Mouse (Mus musculus) T-cell, adult 2 months (primary cell): ENCODE data around the gene Slc9a2.
"Not testable (repeated sequence)": the region's sequence is repeated elsewhere in the genome, so short reads cannot be mapped to it uniquely, and the experiment has no call there.

Experiments
- DNase-seq: peaks from one replicate; pipeline ENCODE4 v3.0.0; 2022; ENCODE audit warnings: low spot score

Slc9a2 gene

GRCm38 (mm10) chr1:40714950-40715349 lies 34.6 kb downstream of the Slc9a2 start:
- no peak for DNase-seq

GRCm38 (mm10) chr1:40726051-40726450 lies 45.7 kb downstream of the Slc9a2 start:
- no peak for DNase-seq

GRCm38 (mm10) chr1:40727404-40727803 lies 47.0 kb downstream of the Slc9a2 start:
- DNase-seq = no peak

GRCm38 (mm10) chr1:40728636-40729035 lies 48.3 kb downstream of the Slc9a2 start:
- no peak for DNase-seq

GRCm38 (mm10) chr1:40737671-40738070 lies 57.3 kb downstream of the Slc9a2 start:
- DNase-seq = peak; percentile 40

GRCm38 (mm10) chr1:40738246-40738645 lies 57.9 kb downstream of the Slc9a2 start:
- not testable (repeated sequence) for DNase-seq

- no peak for DNase-seq
Observed at GRCm38 (mm10) chr1:40740739-40741138, 60.4 kb downstream of the Slc9a2 start.

GRCm38 (mm10) chr1:40746089-40746488 lies 65.7 kb downstream of the Slc9a2 start:
- DNase-seq = no peak

GRCm38 (mm10) chr1:40759751-40760445 lies 79.5 kb downstream of the Slc9a2 start:
- DNase-seq = no peak

- DNase-seq = no peak
Observed at GRCm38 (mm10) chr1:40764042-40764441, 83.7 kb downstream of the Slc9a2 start.

- DNase-seq = no peak
Observed at GRCm38 (mm10) chr1:40764701-40765275, 84.4 kb downstream of the Slc9a2 start.

- no peak for DNase-seq
Observed at GRCm38 (mm10) chr1:40765521-40765920, 85.1 kb downstream of the Slc9a2 start.

- no peak for DNase-seq
Observed at GRCm38 (mm10) chr1:40767588-40767987, 87.2 kb downstream of the Slc9a2 start.

GRCm38 (mm10) chr1:40768606-40769005 lies 88.2 kb downstream of the Slc9a2 start:
- DNase-seq = peak; percentile 4

- DNase-seq = no peak
Observed at GRCm38 (mm10) chr1:40769331-40769894, 89.0 kb downstream of the Slc9a2 start.

- DNase-seq = no peak
Observed at GRCm38 (mm10) chr1:40771196-40771970, 91.0 kb downstream of the Slc9a2 start.

- DNase-seq = no peak
Observed at GRCm38 (mm10) chr1:40773234-40773633, 92.9 kb downstream of the Slc9a2 start.

- DNase-seq = no peak
Observed at GRCm38 (mm10) chr1:40774040-40774439, 93.7 kb downstream of the Slc9a2 start.

- DNase-seq = no peak
Observed at GRCm38 (mm10) chr1:40776102-40776501, 95.7 kb downstream of the Slc9a2 start.

- no peak for DNase-seq
Observed at GRCm38 (mm10) chr1:40776763-40777162, 96.4 kb downstream of the Slc9a2 start.

- no peak for DNase-seq
Observed at GRCm38 (mm10) chr1:40783450-40783849, 103.1 kb downstream of the Slc9a2 start.

- no peak for DNase-seq
Observed at GRCm38 (mm10) chr1:40784306-40784705, 103.9 kb downstream of the Slc9a2 start.
